Mouse (Mus musculus) bone marrow, adult 2 months (tissue): ENCODE measurements around the gene Dhx40. TPM values are rescaled to one million over a fixed set of nuclear protein-coding genes. Genes with fewer than 3 reads are reported as not detected.

Source experiments
- H3K27ac ChIP-seq: fragments of 200-500 bp; 2 replicates; pipeline ENCODE4 v1.5.1; 2012; ENCODE audit warnings: low read depth, mild to moderate bottlenecking, control low read depth, inconsistent platforms, low read length; ENCODE audit not compliant: control insufficient read depth, poor library complexity, insufficient read depth
- H3K4me1 ChIP-seq: fragments of 200-500 bp; 2 replicates; pipeline ENCODE4 v1.6.1; 2011; ENCODE audit warnings: low read length; ENCODE audit not compliant: control insufficient read depth, insufficient read depth
- H3K4me3 ChIP-seq: fragments of 200-500 bp; replicated peaks from 2 replicates; pipeline ENCODE3; 2011; ENCODE audit warnings: mild to moderate bottlenecking, low read depth, low read length, control low read depth; ENCODE audit not compliant: control insufficient read depth
- CTCF ChIP-seq: fragments of 200-500 bp; IDR thresholded peaks from 2 replicates; pipeline ENCODE4 v1.5.1; 2011; ENCODE audit warnings: low read length, control low read depth; ENCODE audit not compliant: control insufficient read depth, insufficient read depth
- POLR2A ChIP-seq: fragments of 200-500 bp; IDR thresholded peaks from 2 replicates; pipeline ENCODE4 v1.6.1; 2011; ENCODE audit warnings: low read depth, mild to moderate bottlenecking, control low read depth, low read length, borderline replicate concordance; ENCODE audit not compliant: control insufficient read depth
- WGBS: fragments of 180-500 bp; shearing (Covaris S2); methylation state at CpG from one replicate; pipeline ENCODE4 v1.1.7; 2018; 5-methylcytosine and 5-hydroxymethylcytosine counted together
- polyA plus RNA-seq: library from polyadenylated mRNA; stranded (reverse); fragments of >200 nt; gene quantifications from 2 replicates; pipeline ENCODE4 v1.2.4, GENCODE M21; 2011; ENCODE audit warnings: low replicate concordance; ENCODE audit not compliant: missing spikeins, insufficient read depth, insufficient read length

Dhx40 gene
- polyA plus RNA-seq, 1 experiment, result 18.2 TPM

DNA sequence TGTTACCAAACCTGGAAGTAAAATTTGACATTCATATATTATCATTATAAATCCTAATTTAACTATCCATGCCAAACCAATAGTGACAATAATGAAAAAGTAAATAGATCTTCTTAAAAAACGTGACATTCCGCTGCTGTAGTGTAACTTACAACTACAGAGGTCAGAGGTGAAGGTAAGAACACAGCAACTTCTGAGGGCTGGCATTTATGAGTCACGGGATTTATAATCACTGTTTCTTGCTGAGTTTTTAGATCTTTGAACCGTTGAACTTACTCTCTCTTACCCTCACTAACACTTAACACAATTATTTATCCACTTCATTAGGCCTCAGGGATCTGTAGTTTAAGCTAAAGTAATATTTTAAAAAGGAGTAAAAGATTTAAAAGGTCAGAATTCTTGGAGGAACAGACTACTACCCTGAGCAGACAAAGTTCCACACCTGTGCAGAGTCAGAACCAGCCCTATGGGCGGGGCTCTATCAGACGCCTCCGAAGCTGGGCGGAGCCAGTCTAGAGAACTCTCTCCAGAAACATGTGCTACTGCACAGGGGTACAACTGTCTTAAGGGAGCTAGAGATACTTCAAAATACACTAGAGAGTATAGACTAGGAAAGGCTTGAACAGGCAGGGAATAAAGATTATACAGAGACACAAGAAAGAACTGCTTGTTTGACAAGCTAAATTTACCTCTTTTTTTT is 70.1 kb downstream of the Dhx40 start:
- no peak overlapping the region for H3K27ac ChIP-seq
- WGBS, result 75% methylated on average over 8 of the region's 8 CpGs
- TF ChIP-seq POLR2A (no peak), CTCF (no peak)
- peaks cover 2% of the 10 kb centered on the region for H3K4me1 ChIP-seq
- H3K4me3 ChIP-seq, result no peak overlapping the region

DNA sequence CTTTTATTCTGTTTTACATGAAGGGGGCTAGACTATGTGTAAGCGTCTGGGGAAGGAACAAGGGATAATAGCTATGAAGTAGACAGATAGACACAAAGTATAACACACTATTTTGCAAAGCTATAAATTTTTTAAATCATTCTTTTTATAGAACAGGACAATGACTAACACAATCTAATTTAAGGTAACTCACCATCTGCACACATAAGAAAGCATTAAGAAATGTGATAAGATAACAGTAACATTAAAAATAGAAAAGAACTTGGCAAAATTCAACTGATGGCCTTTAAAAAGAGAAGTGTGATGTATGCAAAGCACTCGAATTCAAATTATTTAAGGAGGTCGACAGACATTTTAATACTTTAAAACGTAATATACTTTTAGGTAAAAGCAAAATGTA is 72.6 kb downstream of the Dhx40 start:
- no peaks in the 10 kb centered on the region; the same call in 1 of the 2 replicates for H3K4me1 ChIP-seq
- H3K27ac ChIP-seq, result no peak overlapping the region
- TF ChIP-seq CTCF (no peak), POLR2A (no peak)
- 82% methylated on average over 4 of the region's 4 CpGs for WGBS
- H3K4me3 ChIP-seq, result no peak overlapping the region

DNA sequence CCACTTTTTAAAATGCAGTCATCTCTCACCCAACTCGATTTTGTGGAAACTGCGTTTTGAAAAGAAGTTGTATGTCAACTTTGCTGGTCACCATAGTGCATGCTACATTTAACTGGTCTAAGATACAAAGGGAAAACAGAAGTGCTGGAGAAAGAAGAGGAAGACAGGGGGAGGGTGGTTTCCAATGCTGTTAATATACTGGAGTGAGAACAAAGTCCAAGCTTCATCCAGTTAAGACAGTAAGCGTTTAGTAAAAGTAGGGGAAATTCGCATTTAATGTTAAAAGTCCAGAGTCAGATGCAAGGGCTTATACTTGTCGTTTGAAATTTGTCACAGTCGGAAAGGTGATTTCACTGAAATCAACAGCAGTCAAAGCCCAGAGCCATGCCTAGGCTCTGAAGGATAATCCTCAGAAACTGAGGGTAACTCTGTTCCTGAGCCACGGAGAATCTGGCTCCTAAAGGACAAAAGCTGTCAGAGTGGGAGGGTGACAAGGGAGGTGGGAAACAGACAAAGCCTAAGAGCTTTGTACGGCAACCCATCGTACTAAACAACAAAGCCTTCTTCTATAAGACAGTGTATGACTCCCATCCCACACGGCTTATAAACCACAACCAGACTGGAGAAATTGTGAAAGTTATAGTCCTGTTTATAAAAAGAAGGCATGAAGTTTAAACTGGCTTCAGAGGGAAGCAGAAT is 73.2 kb downstream of the Dhx40 start:
- Histone ChIP-seq H3K27ac (no peak overlapping the region), H3K4me3 (no peak overlapping the region), H3K4me1 (no peaks in the 10 kb centered on the region; the same call in 1 of the 2 replicates)
- 84% methylated on average over 10 of the region's 10 CpGs for WGBS
- TF ChIP-seq POLR2A (no peak), CTCF (no peak)

DNA sequence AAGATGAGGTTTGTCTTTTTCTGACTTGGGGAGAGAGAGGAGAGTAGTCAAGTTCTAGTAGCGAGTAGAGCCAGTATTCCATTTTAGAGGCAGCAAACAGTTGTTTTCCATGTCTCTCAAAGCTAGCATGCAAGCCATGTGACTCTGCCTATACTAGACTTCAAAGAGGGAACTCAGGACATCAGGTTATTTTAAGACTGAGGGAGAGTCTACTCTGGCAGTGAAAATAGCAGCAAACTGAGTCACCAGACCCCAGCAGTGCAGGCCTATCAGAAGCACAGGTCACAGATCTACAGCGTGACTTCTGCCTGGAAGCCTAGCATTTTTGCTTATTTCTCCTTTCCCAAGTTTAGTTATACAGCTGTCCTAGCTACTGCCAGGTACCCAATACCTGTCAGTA is 76.1 kb downstream of the Dhx40 start:
- H3K27ac ChIP-seq, result no peak overlapping the region
- no peak overlapping the region for H3K4me3 ChIP-seq
- no peaks in the 10 kb centered on the region; the same call in 1 of the 2 replicates for H3K4me1 ChIP-seq
- WGBS, result 96% methylated on average over 2 of the region's 2 CpGs
- TF ChIP-seq CTCF, result no peak
- no peak for TF ChIP-seq POLR2A

DNA sequence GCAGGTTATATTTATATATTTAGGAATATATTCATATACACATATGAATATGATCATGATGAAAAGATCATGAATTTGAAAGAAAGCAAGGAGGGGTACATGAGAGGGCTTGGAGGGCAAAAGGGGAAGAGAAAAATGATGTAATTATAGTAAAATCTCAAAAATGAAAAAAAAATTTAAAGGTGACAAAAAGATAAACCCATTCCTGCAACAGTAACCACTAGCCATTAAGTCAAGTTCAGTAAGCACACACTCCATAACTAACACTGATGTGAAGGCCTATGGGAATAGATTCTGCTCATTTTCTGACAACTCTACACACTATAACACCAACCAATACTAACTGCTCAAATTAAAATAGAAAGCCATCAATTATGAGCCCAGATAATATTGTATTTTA is 81.9 kb downstream of the Dhx40 start:
- no peak for TF ChIP-seq CTCF
- TF ChIP-seq POLR2A, result no peak
- Histone ChIP-seq H3K4me1 (peaks cover 1% of the 10 kb centered on the region; the same call in 1 of the 2 replicates), H3K27ac (no peak overlapping the region), H3K4me3 (no peak overlapping the region)

DNA sequence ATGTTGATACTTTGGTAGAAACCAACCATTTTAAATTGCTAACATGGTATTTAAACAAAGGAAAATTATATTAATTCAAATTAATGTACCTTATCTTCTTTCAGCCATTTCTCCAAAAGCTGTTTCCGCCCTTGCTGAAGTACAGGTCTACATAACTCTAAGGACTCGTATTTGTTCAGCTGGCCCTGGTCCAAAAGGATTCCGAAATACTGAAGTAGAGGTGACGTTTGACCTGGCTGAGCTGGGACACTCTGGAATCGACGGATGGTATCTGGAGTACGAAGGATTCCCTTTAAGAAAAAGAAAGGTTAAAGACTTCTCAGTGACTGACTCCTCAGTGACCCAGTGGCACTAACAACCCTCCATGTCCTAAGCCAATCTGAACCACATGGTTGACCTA is 82.6 kb downstream of the Dhx40 start:
- no peak overlapping the region for H3K27ac ChIP-seq
- no peak overlapping the region for H3K4me3 ChIP-seq
- TF ChIP-seq CTCF, result no peak
- no peak for TF ChIP-seq POLR2A
- 83% methylated on average over 7 of the region's 7 CpGs for WGBS
- H3K4me1 ChIP-seq, result peaks cover 1% of the 10 kb centered on the region; the same call in 1 of the 2 replicates

DNA sequence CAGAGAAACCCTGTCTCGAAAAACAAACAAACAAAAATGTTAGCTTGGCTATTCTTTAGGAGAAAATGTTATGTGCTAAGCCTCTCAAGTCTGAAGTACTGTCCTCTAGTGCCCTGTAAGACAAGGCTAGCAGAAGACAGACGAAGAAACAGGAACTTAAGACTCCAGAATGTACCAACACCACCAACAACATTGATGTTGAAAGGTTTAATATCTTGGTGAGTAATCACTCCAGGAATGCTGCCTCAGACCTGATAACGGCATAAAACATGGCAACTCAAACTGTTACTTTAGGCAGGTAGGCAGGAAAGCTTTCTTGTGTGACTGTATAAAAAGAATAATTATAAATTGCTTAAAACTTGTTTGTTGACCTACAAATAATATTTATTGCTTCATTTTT is 83.5 kb downstream of the Dhx40 start:
- Histone ChIP-seq H3K4me1 (peaks cover 1% of the 10 kb centered on the region; the same call in 1 of the 2 replicates), H3K4me3 (no peak overlapping the region), H3K27ac (no peak overlapping the region)
- 55% methylated on average over 3 of the region's 3 CpGs for WGBS
- no peak for TF ChIP-seq CTCF

DNA sequence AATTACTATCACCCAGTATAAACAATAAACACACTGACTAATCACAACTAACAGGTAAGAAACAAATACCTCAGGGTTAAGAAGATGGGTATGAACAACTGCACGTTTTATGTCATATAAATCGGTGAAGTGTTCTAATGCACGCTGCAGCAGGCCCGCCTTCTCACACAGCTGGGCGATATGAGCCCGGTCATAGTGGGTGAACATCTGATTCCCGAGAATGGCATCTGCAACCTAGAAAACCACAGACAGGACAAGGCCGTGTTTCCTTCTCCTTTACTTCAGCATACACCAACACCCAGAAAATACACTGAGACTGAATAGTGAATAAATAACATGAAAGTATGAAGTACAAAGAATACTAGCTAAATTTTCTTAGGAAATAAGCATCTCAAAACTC is 88.2 kb downstream of the Dhx40 start:
- Histone ChIP-seq H3K4me3 (no peak overlapping the region), H3K27ac (no peak overlapping the region), H3K4me1 (peaks cover 1% of the 10 kb centered on the region; the same call in 1 of the 2 replicates)
- no peak for TF ChIP-seq CTCF
- no peak for TF ChIP-seq POLR2A
- WGBS, result 12% methylated on average over 8 of the region's 8 CpGs

Other genes starting within 250 kb of the Dhx40 start
- gene Vmp1, start 123.9 kb downstream of the Dhx40 start, polyA plus RNA-seq, result 65.9 and 88.4 TPM in 2 replicates
- gene Ptrh2, start 123.8 kb downstream of the Dhx40 start, polyA plus RNA-seq, result 12.2 and 14.3 TPM in 2 replicates
- gene Cltc, start 50.2 kb downstream of the Dhx40 start, polyA plus RNA-seq, result 72.0 and 82.1 TPM in 2 replicates
- gene Ypel2, start 186.0 kb upstream of the Dhx40 start, polyA plus RNA-seq, result 3.4 and 4.7 TPM in 2 replicates